Mouse (Mus musculus) brain, embryonic 18.5 days (tissue): ENCODE data around the gene Gm10057.
"Not testable (repeated sequence)": the region's sequence is repeated elsewhere in the genome, so short reads cannot be mapped to it uniquely, and the experiment has no call there.

Experiments
- DNase-seq: peaks from one replicate; pipeline ENCODE4 v3.0.0-alpha.2; 2012; ENCODE audit warnings: low read depth, low spot score

The Gm10057 gene

DNA sequence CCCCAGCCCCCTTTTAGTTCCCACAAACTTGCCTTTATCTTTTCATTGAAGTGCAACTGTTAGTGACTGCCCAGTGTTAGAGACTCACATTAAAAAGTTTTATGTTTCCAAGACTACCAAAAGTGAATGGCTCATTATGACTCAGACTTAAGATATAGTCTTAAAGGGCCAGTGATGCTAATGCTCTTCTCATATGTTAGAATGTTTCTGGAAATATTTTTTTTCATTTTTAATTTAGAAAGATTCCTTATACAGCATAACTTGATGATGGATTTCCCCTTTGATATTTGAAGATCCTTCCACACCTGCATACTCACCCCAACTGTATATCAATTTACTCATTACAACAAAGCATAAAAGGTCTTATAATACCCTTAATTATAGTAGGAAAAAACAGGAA lies at the start of gene Gm10057:
Gene Gm10057 (minus strand): TSS at position 101 of the 400 bp plus-strand sequence.
- DNase-seq = not testable (repeated sequence)

DNA sequence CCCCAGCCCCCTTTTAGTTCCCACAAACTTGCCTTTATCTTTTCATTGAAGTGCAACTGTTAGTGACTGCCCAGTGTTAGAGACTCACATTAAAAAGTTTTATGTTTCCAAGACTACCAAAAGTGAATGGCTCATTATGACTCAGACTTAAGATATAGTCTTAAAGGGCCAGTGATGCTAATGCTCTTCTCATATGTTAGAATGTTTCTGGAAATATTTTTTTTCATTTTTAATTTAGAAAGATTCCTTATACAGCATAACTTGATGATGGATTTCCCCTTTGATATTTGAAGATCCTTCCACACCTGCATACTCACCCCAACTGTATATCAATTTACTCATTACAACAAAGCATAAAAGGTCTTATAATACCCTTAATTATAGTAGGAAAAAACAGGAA lies 21.1 kb downstream of the Gm10057 start, which contains the start of gene 4921511M17Rik:
Gene 4921511M17Rik (minus strand): TSS at position 101 of the 400 bp plus-strand sequence.
- DNase-seq = not testable (repeated sequence)

DNA sequence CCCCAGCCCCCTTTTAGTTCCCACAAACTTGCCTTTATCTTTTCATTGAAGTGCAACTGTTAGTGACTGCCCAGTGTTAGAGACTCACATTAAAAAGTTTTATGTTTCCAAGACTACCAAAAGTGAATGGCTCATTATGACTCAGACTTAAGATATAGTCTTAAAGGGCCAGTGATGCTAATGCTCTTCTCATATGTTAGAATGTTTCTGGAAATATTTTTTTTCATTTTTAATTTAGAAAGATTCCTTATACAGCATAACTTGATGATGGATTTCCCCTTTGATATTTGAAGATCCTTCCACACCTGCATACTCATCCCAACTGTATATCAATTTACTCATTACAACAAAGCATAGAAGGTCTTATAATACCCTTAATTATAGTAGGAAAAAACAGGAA lies 42.3 kb downstream of the Gm10057 start, which contains the start of gene Samt1:
Gene Samt1 (minus strand): TSS at position 101 of the 400 bp plus-strand sequence.
- DNase-seq = not testable (repeated sequence)
